Mouse (Mus musculus) G1E (cell line): ENCODE data around the gene 4933424G06Rik.

Source experiments
- CTCF ChIP-seq: IDR thresholded peaks from 2 replicates; pipeline ENCODE4 v1.5.1; 2012; ENCODE audit warnings: low read depth, low read length, inconsistent platforms, mixed read lengths
- GATA1 ChIP-seq: IDR thresholded peaks from 2 replicates; pipeline ENCODE4 v1.6.1; 2012; ENCODE audit warnings: borderline replicate concordance, low read length, inconsistent platforms, mixed read lengths
- TAL1 ChIP-seq: conservative IDR thresholded peaks from 2 replicates; pipeline ENCODE4 v1.6.1; 2012; ENCODE audit warnings: low read depth, low read length, inconsistent platforms, mixed read lengths

DNA sequence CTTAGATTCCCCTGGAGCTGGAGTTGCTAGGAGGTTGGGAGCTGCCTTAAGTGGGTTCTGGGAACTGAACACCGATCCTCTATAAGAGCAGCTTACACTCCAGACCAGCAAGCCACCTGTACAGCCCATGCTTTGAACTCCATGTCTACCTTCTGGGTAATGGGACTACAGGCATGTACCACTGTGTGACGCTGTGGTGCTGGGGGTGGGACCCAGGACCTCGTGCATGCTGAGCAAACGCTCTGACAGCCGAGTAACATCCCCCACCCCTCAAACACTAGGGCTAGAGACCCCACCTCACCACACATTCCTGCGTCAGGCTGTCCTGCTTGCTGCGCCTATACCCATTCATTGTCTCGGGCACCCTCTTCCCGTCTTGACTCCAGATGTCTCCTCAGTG, 48.6 kb downstream of the 4933424G06Rik start:
- TF ChIP-seq CTCF, result no peak
- TF ChIP-seq GATA1, result no peak
- no peak for TF ChIP-seq TAL1
